Mouse (Mus musculus): Measurements from ENCODE around the gene Rtn4rl1. TPM values are rescaled to one million over a fixed set of nuclear protein-coding genes. Genes with fewer than 3 reads are reported as not detected.

The Rtn4rl1 gene
- polyA plus RNA-seq, 1 experiment = 23.9 TPM

GRCm38 (mm10) chr11:75308650-75309049 is 115.1 kb downstream of the Rtn4rl1 start:
- WGBS = 74% methylated on average over 4 of the region's 4 CpGs
- H3K27ac ChIP-seq (ENCODE audit: insufficient read depth, low read length) = no peak overlapping the region
- no peak for TF ChIP-seq CTCF (IDR thresholded peaks at IDR 0.05; ENCODE audit: borderline replicate concordance, insufficient read depth, low read depth, low read length)
- no peak for TF ChIP-seq POLR2A (IDR thresholded peaks at IDR 0.05; ENCODE audit: borderline replicate concordance, insufficient read depth, low read length)
- H3K4me3 ChIP-seq (replicated peaks; ENCODE audit: insufficient read depth, low read depth, low read length) = no peak overlapping the region
- DNase-seq = no peak
- H3K4me1 ChIP-seq (ENCODE audit: control insufficient read depth, insufficient read depth, low read length) = no peaks in the 10 kb centered on the region
- no peaks in the 10 kb centered on the region for H3K27me3 ChIP-seq (ENCODE audit: control insufficient read depth, insufficient read depth, low read length)

GRCm38 (mm10) chr11:75310813-75311212 is 117.2 kb downstream of the Rtn4rl1 start:
- TF ChIP-seq CTCF (IDR thresholded peaks at IDR 0.05; ENCODE audit: borderline replicate concordance, insufficient read depth, low read depth, low read length) (no peak), POLR2A (IDR thresholded peaks at IDR 0.05; ENCODE audit: borderline replicate concordance, insufficient read depth, low read length) (no peak)
- H3K27me3 ChIP-seq (ENCODE audit: control insufficient read depth, insufficient read depth, low read length) = no peaks in the 10 kb centered on the region
- H3K4me1 ChIP-seq (ENCODE audit: control insufficient read depth, insufficient read depth, low read length) = no peaks in the 10 kb centered on the region
- DNase-seq = no peak
- 86% methylated on average over 8 of the region's 8 CpGs for WGBS
- no peak overlapping the region for H3K27ac ChIP-seq (ENCODE audit: insufficient read depth, low read length)
- H3K4me3 ChIP-seq (replicated peaks; ENCODE audit: insufficient read depth, low read depth, low read length) = no peak overlapping the region

DNA sequence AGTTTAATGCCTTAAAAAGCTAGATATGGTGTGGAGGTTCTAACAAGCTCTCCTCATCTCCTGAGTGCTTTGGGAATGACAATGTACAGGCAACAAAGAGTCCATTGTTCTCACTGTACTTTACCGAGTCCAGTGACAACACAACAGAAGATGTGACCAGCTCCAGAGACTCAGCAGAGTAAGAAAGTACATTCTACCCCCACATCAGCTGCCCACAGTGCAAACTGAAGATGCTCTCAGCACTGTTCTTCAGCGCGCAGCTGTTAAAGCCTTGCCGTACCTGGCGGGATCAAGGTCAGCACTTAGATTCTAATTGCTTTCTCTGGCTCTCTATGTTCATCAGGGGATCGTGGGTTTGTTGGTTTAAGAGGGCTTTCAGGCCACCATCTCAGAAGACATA is 118.2 kb downstream of the Rtn4rl1 start:
- TF ChIP-seq POLR2A (IDR thresholded peaks at IDR 0.05; ENCODE audit: borderline replicate concordance, insufficient read depth, low read length) (no peak), CTCF (IDR thresholded peaks at IDR 0.05; ENCODE audit: borderline replicate concordance, insufficient read depth, low read depth, low read length) (no peak)
- 83% methylated on average over 6 of the region's 6 CpGs for WGBS
- Histone ChIP-seq H3K27ac (ENCODE audit: insufficient read depth, low read length) (no peak overlapping the region), H3K4me1 (ENCODE audit: control insufficient read depth, insufficient read depth, low read length) (no peaks in the 10 kb centered on the region), H3K27me3 (ENCODE audit: control insufficient read depth, insufficient read depth, low read length) (no peaks in the 10 kb centered on the region), H3K4me3 (replicated peaks; ENCODE audit: insufficient read depth, low read depth, low read length) (no peak overlapping the region)
- no peak for DNase-seq

DNA sequence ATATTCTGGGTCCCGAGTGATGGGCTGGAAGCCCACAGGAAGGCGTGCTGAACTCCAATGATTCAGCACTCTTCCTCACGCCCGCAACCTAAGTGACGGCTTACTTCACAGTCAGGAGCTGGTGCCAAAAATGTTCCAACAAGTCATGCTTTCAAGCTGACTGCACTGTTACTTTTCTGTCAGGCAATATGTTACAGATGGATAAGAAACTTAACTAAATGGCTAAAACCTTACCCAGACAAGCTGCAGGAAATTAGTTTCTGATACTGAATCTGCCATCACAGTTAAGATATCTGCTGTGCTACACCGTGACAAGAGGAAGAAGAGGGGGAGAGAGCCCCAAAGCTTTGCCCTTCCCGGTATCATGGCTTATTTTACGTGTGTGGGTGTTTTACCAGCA is 120.3 kb downstream of the Rtn4rl1 start:
- H3K27me3 ChIP-seq (ENCODE audit: control insufficient read depth, insufficient read depth, low read length) = no peaks in the 10 kb centered on the region
- no peak for DNase-seq
- no peak overlapping the region for H3K4me3 ChIP-seq (replicated peaks; ENCODE audit: insufficient read depth, low read depth, low read length)
- H3K4me1 ChIP-seq (ENCODE audit: control insufficient read depth, insufficient read depth, low read length) = no peaks in the 10 kb centered on the region
- no peak for TF ChIP-seq POLR2A (IDR thresholded peaks at IDR 0.05; ENCODE audit: borderline replicate concordance, insufficient read depth, low read length)
- no peak for TF ChIP-seq CTCF (IDR thresholded peaks at IDR 0.05; ENCODE audit: borderline replicate concordance, insufficient read depth, low read depth, low read length)
- WGBS = 86% methylated on average over 8 of the region's 8 CpGs
- no peak overlapping the region for H3K27ac ChIP-seq (ENCODE audit: insufficient read depth, low read length)

Other genes starting within 250 kb of the Rtn4rl1 start
- gene Hic1, start 24.3 kb upstream of the Rtn4rl1 start, polyA plus RNA-seq (2012; rRNA removed) = 3.0 and 3.7 TPM in 2 replicates
- 15.3 and 16.3 TPM in 2 replicates for gene Ovca2, start 14.9 kb upstream of the Rtn4rl1 start, polyA plus RNA-seq (2012; rRNA removed)
- 18.6 and 19.3 TPM in 2 replicates for gene Dph1, start 2.5 kb upstream of the Rtn4rl1 start, polyA plus RNA-seq (2012; rRNA removed)
- 59.3 and 64.2 TPM in 2 replicates for gene Rpa1, start 154.5 kb downstream of the Rtn4rl1 start, polyA plus RNA-seq (2012; rRNA removed)
- gene Smyd4, start 154.7 kb downstream of the Rtn4rl1 start, polyA plus RNA-seq (2012; rRNA removed) = 9.1 and 9.2 TPM in 2 replicates
- gene Serpinf1, start 228.9 kb downstream of the Rtn4rl1 start, polyA plus RNA-seq (2012; rRNA removed) = 27.5 and 32.9 TPM in 2 replicates
- 0.13 and 0.15 TPM in 2 replicates for gene Serpinf2, start 245.8 kb downstream of the Rtn4rl1 start, polyA plus RNA-seq (2012; rRNA removed)

Data from cerebellum, adult 2 months (tissue).